Mouse (Mus musculus): ENCODE data around the gene Mettl15. TPM values are rescaled to one million over a fixed set of nuclear protein-coding genes. Genes with fewer than 3 reads are reported as not detected.

Mettl15 gene
- total RNA-seq, 4 experiments from 2014 or later = 7.3 to 9.7 (median 7.8) TPM

GRCm38 (mm10) chr2:109158509-109158908 lies 122.0 kb downstream of the Mettl15 start:
- DNase-seq (ENCODE audit: low spot score in 2 of 2) = no peak

DNA sequence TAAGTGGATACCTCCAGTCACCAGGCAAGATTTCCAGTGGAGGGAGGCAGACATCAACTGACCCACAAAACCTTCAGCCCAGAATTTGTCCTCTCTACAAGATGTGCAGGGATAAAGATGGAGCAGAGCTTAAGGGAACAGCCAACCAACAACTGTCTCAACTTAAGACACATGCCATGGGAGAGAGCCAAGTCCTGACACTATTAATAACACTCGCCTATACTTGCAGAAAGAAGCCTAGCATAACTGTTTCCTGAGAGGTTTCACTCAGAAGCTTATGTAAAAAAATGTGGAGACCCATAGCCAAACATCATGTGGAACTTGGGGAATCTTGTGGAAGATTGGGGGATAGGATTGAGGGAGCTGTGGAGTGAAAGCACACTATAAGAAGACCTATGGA lies 124.4 kb downstream of the Mettl15 start:
- no peak for DNase-seq (ENCODE audit: low spot score in 2 of 2)

GRCm38 (mm10) chr2:109153402-109154050 lies 127.0 kb downstream of the Mettl15 start:
- peak; percentile 29 to 35 for DNase-seq (ENCODE audit: low spot score in 2 of 2)

GRCm38 (mm10) chr2:109147292-109147691 lies 133.3 kb downstream of the Mettl15 start:
- no peak for DNase-seq (ENCODE audit: low spot score in 2 of 2)

GRCm38 (mm10) chr2:109144410-109144809 lies 136.1 kb downstream of the Mettl15 start:
- DNase-seq (ENCODE audit: low spot score in 2 of 2) = no peak

GRCm38 (mm10) chr2:109140330-109140729 lies 140.2 kb downstream of the Mettl15 start:
- DNase-seq (ENCODE audit: low spot score in 2 of 2) = no peak

DNA sequence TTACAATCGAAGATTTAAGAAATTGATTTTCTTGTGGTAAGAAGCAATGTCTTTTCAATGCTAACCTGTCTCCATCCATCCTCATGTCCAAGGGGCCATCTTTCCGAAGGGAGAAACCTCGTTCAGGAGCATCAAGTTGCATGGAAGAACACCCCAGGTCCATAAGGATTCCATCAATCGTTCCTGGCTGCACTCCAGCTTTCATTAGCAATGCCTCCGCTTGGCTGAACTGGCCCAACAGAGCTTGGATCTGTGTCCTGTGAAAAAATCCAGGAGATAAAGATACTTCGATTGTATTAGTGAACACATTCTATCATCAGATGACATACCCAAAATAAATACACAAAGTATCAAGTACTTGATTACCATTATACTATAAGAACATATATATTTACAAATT lies 143.3 kb downstream of the Mettl15 start:
- DNase-seq (ENCODE audit: low spot score in 2 of 2) = no peak

GRCm38 (mm10) chr2:109130718-109131117 lies 149.8 kb downstream of the Mettl15 start:
- no peak for DNase-seq (ENCODE audit: low spot score in 2 of 2)

DNA sequence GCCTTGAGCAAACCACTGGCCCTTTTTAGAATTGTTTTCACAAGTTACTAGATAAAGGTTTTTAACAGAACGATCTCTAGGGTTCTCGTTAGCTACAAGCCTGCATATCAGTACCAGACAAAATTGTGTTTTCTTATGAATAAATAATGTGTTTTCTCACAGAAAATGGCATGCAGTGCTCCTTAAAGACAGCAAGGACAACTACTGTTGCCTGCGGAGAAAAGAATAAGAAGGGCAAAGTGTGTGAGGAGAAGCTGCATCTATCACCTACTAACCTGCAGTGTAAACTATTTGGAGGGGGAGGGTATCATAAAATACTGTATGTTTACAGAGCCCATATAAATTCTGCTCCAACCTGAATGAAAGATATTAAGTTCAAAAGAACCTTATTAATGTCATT lies 150.6 kb downstream of the Mettl15 start:
- no peak for DNase-seq (ENCODE audit: low spot score in 2 of 2)

- DNase-seq (ENCODE audit: low spot score in 2 of 2) = no peak
These were observed 174.6 kb downstream of the Mettl15 start for GRCm38 (mm10) chr2:109105773-109106484.

DNA sequence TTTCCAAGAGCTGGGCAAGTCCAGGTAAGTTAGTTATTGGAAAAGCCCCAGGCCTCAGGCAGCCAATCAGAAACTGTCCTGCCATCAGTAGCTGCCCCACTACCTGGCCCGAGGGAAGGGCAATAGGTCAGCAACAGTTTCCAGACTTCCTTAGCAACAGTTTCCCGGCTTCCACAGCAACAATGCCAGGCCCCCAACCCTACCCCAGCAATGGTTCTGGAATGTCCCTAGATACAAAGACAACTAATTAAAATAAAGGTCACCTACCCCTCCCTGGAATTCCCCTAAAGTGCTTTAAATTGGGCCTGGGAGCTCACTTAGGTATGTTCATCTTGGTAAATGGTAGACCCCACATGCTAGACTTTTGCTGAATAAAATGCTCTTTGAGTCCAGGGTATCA lies 230.9 kb downstream of the Mettl15 start:
- DNase-seq (ENCODE audit: low spot score in 2 of 2) = no peak

Small RNA genes lying within 50 kb of the gene (microRNA-seq; reads per million reads assigned to microRNA genes)
- 0 reads per million in 2 experiments for gene Gm24115

Other genes starting within 250 kb of the Mettl15 start
- gene Kif18a, start within 50 bp of the Mettl15 start, total RNA-seq (2022) = 1 to 10 TPM; 1.1 to 1.8 (median 1.3) TPM